Mouse (Mus musculus): ENCODE measurements around the gene Srbd1.

- TF ChIP-seq USF1 (IDR thresholded peaks at IDR 0.05; ENCODE audit: low read depth) (no peak), MAX (IDR thresholded peaks at IDR 0.05; ENCODE audit: low read depth) (no peak)
Observed at GRCm38 (mm10) chr17:85971120-85971519, 173.9 kb downstream of the Srbd1 start.
